Mouse (Mus musculus) urinary bladder, adult 2 months (tissue): ENCODE results near the gene Sh3d19. TPM values are rescaled to one million over a fixed set of nuclear protein-coding genes. Genes with fewer than 3 reads are reported as not detected.
"Not testable (repeated sequence)": the region's sequence is repeated elsewhere in the genome, so short reads cannot be mapped to it uniquely, and the experiment has no call there.

Experiments
- DNase-seq: peaks from one replicate; pipeline ENCODE4 v3.0.0; 2022; ENCODE audit warnings: low spot score
- polyA plus RNA-seq: library from polyadenylated mRNA; depleted of rRNA; stranded (reverse); fragments of >200 nt; gene quantifications from 2 replicates; pipeline ENCODE4 v1.2.3, GENCODE M21; 2012

Sh3d19 gene
- polyA plus RNA-seq, 1 experiment: 103 TPM

GRCm38 (mm10) chr3:85980036-85980435 lies 9.1 kb downstream of the Sh3d19 start:
- no peak for DNase-seq

DNA sequence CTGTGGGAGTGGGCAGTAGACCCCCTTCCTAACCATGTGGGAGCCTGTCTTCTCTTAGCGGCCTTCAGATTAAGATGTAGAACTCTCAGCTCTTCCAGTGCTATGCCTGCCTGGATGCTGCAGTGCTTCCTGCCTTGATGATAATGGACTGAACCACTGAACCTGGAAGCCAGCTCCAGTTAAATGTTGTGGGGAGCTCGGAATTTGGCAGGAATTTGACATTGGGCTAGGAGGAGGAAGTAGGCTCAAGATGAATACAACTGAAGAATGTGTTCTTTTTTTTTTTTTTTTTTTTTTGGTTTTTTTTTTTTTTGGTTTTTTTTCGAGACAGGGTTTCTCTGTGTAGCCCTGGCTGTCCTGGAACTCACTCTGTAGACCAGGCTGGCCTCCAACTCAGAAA lies 10.9 kb downstream of the Sh3d19 start:
- DNase-seq: not testable (repeated sequence)

DNA sequence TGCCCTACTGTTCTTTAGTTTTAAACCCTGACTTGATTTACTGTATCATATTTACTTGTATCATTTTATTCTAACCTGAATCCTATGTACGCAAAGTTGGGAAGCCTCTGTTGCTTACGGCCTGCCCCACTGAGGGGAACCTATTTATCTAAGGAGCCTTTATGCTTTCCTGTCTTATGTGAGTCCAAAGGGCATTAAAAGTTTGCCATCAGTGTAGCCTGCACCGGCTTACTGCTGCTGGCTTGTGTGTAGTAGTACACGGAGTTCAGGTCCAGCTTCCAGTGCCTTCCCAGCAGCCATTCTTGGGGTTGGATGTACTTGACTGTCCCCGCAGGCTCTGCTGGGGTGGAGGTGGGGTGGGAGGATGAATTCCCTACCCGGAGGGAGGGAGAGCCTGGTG lies 13.6 kb downstream of the Sh3d19 start:
- no peak for DNase-seq

- no peak for DNase-seq
Measured at GRCm38 (mm10) chr3:85987225-85987624, 16.3 kb downstream of the Sh3d19 start.

GRCm38 (mm10) chr3:85991140-85991801 lies 20.4 kb downstream of the Sh3d19 start:
- no peak for DNase-seq

DNA sequence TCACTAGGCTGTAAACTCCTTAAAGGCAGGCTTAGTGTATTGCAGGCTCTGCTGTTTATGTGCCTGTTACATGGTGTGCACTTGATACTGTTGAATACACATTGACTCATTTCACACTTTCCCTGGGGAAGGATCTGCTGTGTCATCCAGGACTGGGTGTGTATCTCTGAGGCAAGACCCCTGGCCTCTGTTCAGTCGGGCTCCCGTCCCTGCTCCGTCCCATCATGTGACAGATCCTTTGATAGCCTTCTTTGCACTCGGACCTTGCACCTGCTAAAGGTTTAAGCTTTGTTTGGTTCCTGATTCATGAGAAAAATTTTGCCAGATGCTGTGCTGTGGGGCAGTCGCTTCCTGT lies 20.9 kb downstream of the Sh3d19 start:
- no peak for DNase-seq

GRCm38 (mm10) chr3:85993744-85994143 lies 22.8 kb downstream of the Sh3d19 start:
- no peak for DNase-seq

DNA sequence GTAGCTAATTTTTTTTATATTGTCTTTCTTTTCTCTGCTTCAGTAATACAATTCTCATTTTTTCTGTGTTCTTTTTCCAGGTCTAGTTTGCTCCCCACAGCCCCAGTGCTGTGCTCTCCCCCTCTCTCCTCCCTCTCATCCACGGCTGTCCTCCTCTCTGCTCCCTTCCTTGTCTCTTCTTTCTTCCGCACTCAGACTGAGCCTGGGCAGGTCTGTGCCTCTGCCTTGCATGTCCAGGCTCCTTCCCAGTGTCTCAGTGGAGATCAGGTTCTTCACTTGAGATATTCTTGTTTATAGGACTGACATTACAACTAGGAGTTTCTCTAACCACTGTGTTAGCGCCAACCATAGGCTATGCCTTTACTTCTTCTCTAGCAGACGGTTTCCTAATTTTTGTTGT lies 23.7 kb downstream of the Sh3d19 start:
- DNase-seq: no peak

- DNase-seq: no peak
Measured at GRCm38 (mm10) chr3:86001271-86001670, 30.4 kb downstream of the Sh3d19 start.

- no peak for DNase-seq
Measured at GRCm38 (mm10) chr3:86002423-86002822, 31.5 kb downstream of the Sh3d19 start, which contains the start of gene Prss48. Gene Prss48, minus strand, starts transcription at chr3:86002491.

DNA sequence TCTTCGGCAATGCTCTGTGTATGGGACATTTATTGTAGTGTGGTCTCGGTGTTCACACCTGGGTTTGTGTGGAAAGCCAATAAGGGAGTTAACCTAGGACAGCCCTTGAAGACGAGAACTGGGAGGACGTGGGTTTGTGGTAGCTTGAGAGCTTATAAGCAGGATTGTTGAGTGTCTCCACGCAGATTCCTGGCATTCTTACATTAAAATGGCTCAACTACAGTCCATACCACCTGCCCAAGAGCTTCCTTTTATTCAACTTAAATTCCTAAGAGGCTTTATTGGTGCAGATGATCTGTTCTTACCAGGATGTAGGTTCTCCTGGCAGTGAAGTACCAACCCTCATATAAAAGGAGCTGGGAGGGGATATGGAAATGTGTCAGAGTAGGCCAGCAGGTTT lies 32.0 kb downstream of the Sh3d19 start:
- DNase-seq: no peak

- DNase-seq: no peak
Measured at GRCm38 (mm10) chr3:86004751-86005150, 33.8 kb downstream of the Sh3d19 start.

- no peak for DNase-seq
Measured at GRCm38 (mm10) chr3:86010618-86011017, 39.7 kb downstream of the Sh3d19 start.

DNA sequence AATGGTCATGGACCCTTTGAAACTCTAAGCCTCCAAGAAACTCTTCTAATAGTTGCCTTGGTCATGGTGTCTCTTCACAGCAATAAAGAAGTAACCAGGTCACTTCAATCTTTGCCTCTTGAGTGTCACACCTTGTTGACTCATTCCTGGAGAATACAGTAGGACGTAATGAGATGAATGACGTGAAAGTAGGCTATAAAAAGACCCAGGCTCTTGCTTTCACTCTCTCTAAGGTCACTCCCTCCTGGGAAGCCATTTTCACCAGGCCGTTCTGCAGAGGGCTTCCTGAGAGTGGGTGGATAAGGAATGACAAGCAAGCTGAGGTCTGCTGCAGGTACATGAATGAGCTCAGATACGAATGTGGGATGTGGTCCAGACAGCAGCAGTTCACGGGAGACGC lies 40.5 kb downstream of the Sh3d19 start:
- DNase-seq: no peak

GRCm38 (mm10) chr3:86011833-86012232 lies 40.9 kb downstream of the Sh3d19 start:
- DNase-seq: no peak

DNA sequence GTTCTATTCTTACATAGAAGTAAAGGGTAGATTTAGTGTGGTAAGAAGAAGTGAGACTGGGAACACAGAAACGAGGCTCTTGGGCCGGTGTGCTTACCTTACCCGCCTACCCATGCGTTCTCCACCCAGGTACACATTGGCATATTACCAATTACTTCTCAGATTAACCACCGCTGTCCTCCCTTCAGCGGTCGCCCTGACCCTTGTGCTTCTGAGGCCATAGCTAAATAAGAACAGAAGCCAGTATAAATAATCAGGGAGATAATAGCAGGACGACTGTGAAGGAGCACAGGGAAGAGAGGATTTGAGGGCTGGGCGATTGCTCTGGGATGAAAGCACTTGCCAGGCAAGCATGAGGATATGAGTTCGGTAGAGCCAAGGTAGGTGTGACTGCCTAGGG lies 42.9 kb downstream of the Sh3d19 start:
- no peak for DNase-seq

DNA sequence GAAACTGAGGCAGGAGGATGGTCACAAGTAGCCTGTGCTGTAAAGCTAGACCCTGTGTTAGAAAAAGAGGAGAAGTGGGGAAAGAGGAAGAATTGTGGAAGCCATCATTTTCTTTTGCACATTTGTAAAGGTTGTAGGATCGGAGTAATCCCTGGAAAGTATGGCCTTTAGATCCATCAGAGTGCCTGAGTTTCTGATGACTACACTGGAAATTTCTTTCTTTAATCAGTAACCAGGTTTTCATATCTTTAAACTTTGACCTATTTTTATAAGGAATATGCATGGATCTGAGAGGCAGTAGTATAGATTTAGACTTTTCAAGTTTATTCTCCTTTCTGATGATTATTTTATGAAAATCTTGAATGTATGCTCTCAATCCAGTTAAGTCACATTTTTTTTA lies 46.1 kb downstream of the Sh3d19 start:
- DNase-seq: no peak

DNA sequence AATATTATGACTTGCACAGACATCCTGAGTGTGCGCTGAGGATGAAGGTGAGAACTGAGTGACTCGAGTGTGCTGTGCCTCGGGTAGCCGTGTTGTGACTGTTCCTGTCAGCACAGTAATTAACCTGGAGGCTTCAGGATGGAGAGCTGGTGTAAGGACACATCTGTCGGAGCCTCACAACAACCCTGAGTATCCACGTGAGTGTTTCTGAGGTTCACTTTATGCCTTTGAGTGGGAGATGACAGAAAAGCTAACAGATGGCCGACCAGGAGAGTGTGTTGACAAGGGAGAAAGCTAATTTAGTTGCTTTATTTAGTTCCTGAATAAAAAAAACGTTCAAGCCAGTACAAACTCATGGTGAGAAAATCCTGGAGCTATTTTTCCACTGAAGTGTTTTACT lies 46.6 kb downstream of the Sh3d19 start:
- no peak for DNase-seq

- no peak for DNase-seq
Measured at GRCm38 (mm10) chr3:86020921-86021650, 50.2 kb downstream of the Sh3d19 start.

DNA sequence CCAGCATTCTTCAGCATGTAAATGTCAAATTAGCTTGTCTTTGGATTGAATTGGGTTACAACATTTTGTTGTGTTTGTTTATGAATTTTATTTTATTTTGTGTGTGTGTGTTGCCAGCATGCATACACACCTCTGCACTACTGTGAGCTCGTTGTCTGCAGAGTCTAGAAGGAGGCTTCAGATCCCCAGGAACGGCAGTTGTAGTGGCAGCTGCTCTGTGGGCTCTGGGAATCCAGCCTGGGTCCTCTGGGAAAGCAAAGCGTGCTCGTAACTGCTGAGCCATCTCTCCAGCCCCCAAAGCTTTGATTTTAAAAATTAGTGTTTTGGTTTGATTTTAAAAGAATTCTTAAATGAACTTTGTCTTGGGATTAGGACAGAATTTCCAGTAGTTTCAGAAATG lies 50.7 kb downstream of the Sh3d19 start:
- DNase-seq: no peak

DNA sequence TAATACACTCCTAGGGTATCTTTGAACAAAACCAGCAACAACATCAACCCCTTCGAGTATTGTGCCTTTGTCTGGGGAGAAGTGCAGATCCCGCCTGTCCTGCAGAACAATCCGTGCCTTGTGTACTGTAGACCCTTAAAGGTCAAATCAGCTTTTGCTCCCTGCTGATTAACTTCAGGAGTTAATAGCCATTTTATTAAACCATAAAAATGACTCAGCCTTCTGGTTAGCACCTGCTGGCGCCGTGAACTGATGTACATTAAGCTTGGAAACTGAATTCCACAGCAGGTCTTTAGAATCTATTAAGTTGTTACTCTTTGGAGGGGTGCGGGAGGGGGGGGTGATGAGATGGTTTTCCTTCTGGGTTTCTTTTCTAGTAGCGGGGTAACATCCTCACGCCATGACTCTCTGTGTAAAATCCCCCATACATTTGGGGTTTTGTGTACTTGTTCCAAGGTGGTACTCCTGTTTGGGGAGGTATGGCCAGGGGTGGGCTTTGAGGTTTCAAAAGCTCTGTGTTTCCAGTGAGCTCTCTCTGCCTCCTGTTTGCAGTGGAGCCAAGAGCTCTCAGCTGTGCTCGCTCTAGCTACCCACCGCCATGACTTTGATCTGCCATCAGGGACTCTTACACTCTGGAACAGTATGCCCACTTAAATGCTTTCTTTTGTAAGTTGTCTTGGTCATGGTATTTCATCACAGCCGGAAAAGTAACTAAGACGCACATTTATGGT lies 53.3 kb downstream of the Sh3d19 start:
- no peak for DNase-seq

- no peak for DNase-seq
Measured at GRCm38 (mm10) chr3:86025341-86026137, 54.6 kb downstream of the Sh3d19 start.
